Comparison of ENCODE assay signal across 27 mouse cellular contexts in genomic region chr8:86512131-86512792, GRCm38 (mm10).
A peak's percentile ranks its signal among the peaks of the same experiment; 100 is the strongest.
DNase-seq lines count a peak whose midpoint lies in the region; ATAC-seq and TF ChIP-seq lines count a peak whose summit lies in the region.
"Had no signal": no experiment of that assay in that cellular context is flagged by ENCODE, and none has a peak within 500 bp of the region (broad histone marks: within the 10 kb centered on the region; RNA-seq: fewer than 3 reads in every experiment).

No protein-coding gene starts in this region.

- H3K9ac ChIP-seq in forebrain, postnatal 0 days: no peak overlapping the region
- no peak overlapping the region for H3K9ac ChIP-seq in forebrain, embryonic 14.5 days (ENCODE audit: low read length)
- H3K9ac ChIP-seq: embryonic facial prominence, embryonic 15.5 days; hindbrain, embryonic 15.5 days; limb, embryonic 15.5 days; liver, embryonic 14.5 days; lung, embryonic 15.5 days; midbrain, embryonic 15.5 days; neural tube, embryonic 12.5 days had no signal

- peak; percentile 22; the same call in 1 of the 2 replicates for TF ChIP-seq CTCF in forebrain, postnatal 0 days (IDR thresholded peaks at IDR 0.05; ENCODE audit: low read depth)
- TF ChIP-seq CTCF in left cerebral cortex, adult 2 months (IDR thresholded peaks at IDR 0.05): peak; percentile 14; the same call in 1 of the 2 replicates

- WGBS in forebrain, postnatal 0 days: 50% methylated on average over 10 of the region's 10 CpGs
- 66% methylated on average over 10 of the region's 10 CpGs for WGBS in forebrain, embryonic 14.5 days

- no peak for ATAC-seq in forebrain, postnatal 0 days
- ATAC-seq in forebrain, embryonic 14.5 days: no peak
- ATAC-seq: midbrain, embryonic 15.5 days; Patski had no signal

- no peaks in the 10 kb centered on the region for H3K36me3 ChIP-seq in forebrain, postnatal 0 days (ENCODE audit: insufficient read depth)
- H3K36me3 ChIP-seq in forebrain, embryonic 14.5 days (ENCODE audit: control insufficient read depth, insufficient read depth, low read length): no peaks in the 10 kb centered on the region
- H3K36me3 ChIP-seq: embryonic facial prominence, embryonic 15.5 days; G1E; heart, embryonic 10.5 days; hindbrain, embryonic 15.5 days; limb, embryonic 15.5 days; lung, embryonic 15.5 days; midbrain, embryonic 15.5 days; neural tube, embryonic 12.5 days had no signal

- H3K4me2 ChIP-seq in forebrain, postnatal 0 days (ENCODE audit: low read depth): no peak overlapping the region
- no peak overlapping the region for H3K4me2 ChIP-seq in forebrain, embryonic 14.5 days (ENCODE audit: low read length)
- H3K4me2 ChIP-seq: embryonic facial prominence, embryonic 15.5 days; hindbrain, embryonic 15.5 days; limb, embryonic 15.5 days; lung, embryonic 15.5 days; midbrain, embryonic 15.5 days; neural tube, embryonic 12.5 days had no signal

- no peak overlapping the region for H3K4me3 ChIP-seq in forebrain, postnatal 0 days (ENCODE audit: low read depth, low read length)
- H3K4me3 ChIP-seq in forebrain, embryonic 14.5 days (ENCODE audit: low read depth, low read length): no peak overlapping the region
- no peak overlapping the region for H3K4me3 ChIP-seq in left cerebral cortex, adult 2 months
- H3K4me3 ChIP-seq: embryonic facial prominence, embryonic 15.5 days; heart, embryonic 10.5 days; hindbrain, embryonic 15.5 days; limb, embryonic 15.5 days; lung, embryonic 15.5 days; midbrain, embryonic 15.5 days; neural tube, embryonic 12.5 days had no signal

- no peaks in the 10 kb centered on the region for H3K9me3 ChIP-seq in forebrain, postnatal 0 days (ENCODE audit: low read length)
- H3K9me3 ChIP-seq in forebrain, embryonic 14.5 days (replicated peaks; ENCODE audit: control insufficient read depth, low read length): no peaks in the 10 kb centered on the region; the same call in 1 of the 2 replicates
- H3K9me3 ChIP-seq: embryonic facial prominence, embryonic 15.5 days; G1E; heart, embryonic 10.5 days; hindbrain, embryonic 15.5 days; limb, embryonic 15.5 days; lung, embryonic 15.5 days; midbrain, embryonic 15.5 days; neural tube, embryonic 12.5 days had no signal

- H3K4me1 ChIP-seq in forebrain, postnatal 0 days (ENCODE audit: insufficient read depth): no peaks in the 10 kb centered on the region
- no peaks in the 10 kb centered on the region for H3K4me1 ChIP-seq in forebrain, embryonic 14.5 days (ENCODE audit: control insufficient read depth, insufficient read depth, low read length)
- H3K4me1 ChIP-seq: embryonic facial prominence, embryonic 15.5 days; heart, embryonic 10.5 days; hindbrain, embryonic 15.5 days; limb, embryonic 15.5 days; lung, embryonic 15.5 days; midbrain, embryonic 15.5 days; neural tube, embryonic 12.5 days had no signal

- H3K27me3 ChIP-seq in forebrain, postnatal 0 days (ENCODE audit: insufficient read depth, low read length): no peaks in the 10 kb centered on the region
- no peaks in the 10 kb centered on the region for H3K27me3 ChIP-seq in forebrain, embryonic 14.5 days (replicated peaks; ENCODE audit: control insufficient read depth, insufficient read depth, low read length)
- H3K27me3 ChIP-seq: embryonic facial prominence, embryonic 15.5 days; hindbrain, embryonic 15.5 days; limb, embryonic 15.5 days; lung, embryonic 15.5 days; midbrain, embryonic 15.5 days; neural tube, embryonic 12.5 days had no signal

- DNase-seq in forebrain, postnatal 0 days: peak; percentile 24
- DNase-seq in forebrain, embryonic 14.5 days (ENCODE audit: low spot score): no peak
- DNase-seq in left cerebral cortex, adult 2 months (ENCODE audit: extremely low spot score in 1 of 2, low spot score in 2 of 2): peak in 1 of 2 experiments; percentile 20
- DNase-seq in left cerebral cortex, adult 11 months (ENCODE audit: low spot score): no peak
- peak; percentile 81 for DNase-seq in brain, adult 2 months (ENCODE audit: low read depth, low spot score)
- peak; percentile 37 for DNase-seq in layer of hippocampus, adult 9-11 months
- no peak for DNase-seq in adrenal gland, adult (ENCODE audit: inconsistent age in 2 of 2, low spot score in 1 of 2)
- DNase-seq: adrenal gland, adult 2 months; B cell, adult 2 months; cerebellum, adult 11-12 months; cerebellum, postnatal 36 days; gastrocnemius, postnatal 10 days; heart, postnatal 4 days; kidney, adult 8-10 months; kidney, postnatal 14 days; lung, postnatal 4 days had no signal

- H3K27ac ChIP-seq in forebrain, postnatal 0 days (ENCODE audit: low read depth, low read length): no peak overlapping the region
- no peak overlapping the region for H3K27ac ChIP-seq in forebrain, embryonic 14.5 days (ENCODE audit: low read depth, low read length)
- H3K27ac ChIP-seq in left cerebral cortex, adult 2 months: no peak overlapping the region
- H3K27ac ChIP-seq: embryonic facial prominence, embryonic 15.5 days; heart, embryonic 10.5 days; hindbrain, embryonic 15.5 days; limb, embryonic 15.5 days; liver, embryonic 14.5 days; lung, embryonic 15.5 days; midbrain, embryonic 15.5 days; neural tube, embryonic 12.5 days; stomach, postnatal 0 days had no signal

- intact Hi-C loops in left cerebral cortex, adult 2 months (cut with DNase I): no loop called here

Comparison
In these comparisons a context has a peak if more than half of its experiments do, and no peak if none do; other contexts are left out.
1. DNase-seq: peak in forebrain, postnatal 0 days (single experiment), brain, adult 2 months (single experiment) and layer of hippocampus, adult 9-11 months (single experiment); none in forebrain, embryonic 14.5 days (single experiment), left cerebral cortex, adult 11 months (single experiment) and adrenal gland, adult (0 of 2).